Mouse (Mus musculus): ENCODE measurements at regions not wholly inside any gene's neighbourhood (a gene's known extent, or its start where the extent isn't known, plus 50 kb on each side); places are given as distances from the start of the nearest gene placed in this dataset.

- Histone ChIP-seq H3K9me3 (replicated peaks) (no peaks in the 10 kb centered on the region), H3K27ac (ENCODE audit: poor library complexity, severe bottlenecking) (no peak overlapping the region), H3K4me3 (no peak overlapping the region), H3K4me1 (replicated peaks) (no peaks in the 10 kb centered on the region), H3K36me3 (no peaks in the 10 kb centered on the region), H3K4me2 (no peak overlapping the region), H3K9ac (no peak overlapping the region), H3K27me3 (replicated peaks) (0 out of 2 replicates have a peak, but pooled peaks cover 4% of the 10 kb centered on the region)
- WGBS, result 94% methylated on average over 3 of the region's 3 CpGs
- ATAC-seq (ENCODE audit: insufficient number of reproducible peaks, low FRiP score), result no peak
Measured at GRCm38 (mm10) chr19:14191820-14192219, 278.5 kb downstream of the Olfr1505 start.

GRCm38 (mm10) chr19:14197864-14198263 lies 284.5 kb downstream of the Olfr1505 start:
- Histone ChIP-seq H3K9me3 (replicated peaks) (no peaks in the 10 kb centered on the region), H3K27me3 (replicated peaks) (no peaks in the 10 kb centered on the region), H3K27ac (ENCODE audit: poor library complexity, severe bottlenecking) (no peak overlapping the region), H3K4me1 (replicated peaks) (no peaks in the 10 kb centered on the region), H3K36me3 (no peaks in the 10 kb centered on the region), H3K4me3 (no peak overlapping the region), H3K4me2 (no peak overlapping the region), H3K9ac (no peak overlapping the region)
- no peak for ATAC-seq (ENCODE audit: insufficient number of reproducible peaks, low FRiP score)
- WGBS, result 82% methylated on average over 3 of the region's 3 CpGs

GRCm38 (mm10) chr19:14220507-14220909 lies 307.2 kb downstream of the Olfr1505 start:
- Histone ChIP-seq H3K9me3 (replicated peaks) (no peaks in the 10 kb centered on the region), H3K4me1 (replicated peaks) (peaks cover 8% of the 10 kb centered on the region), H3K4me2 (no peak overlapping the region), H3K27me3 (replicated peaks) (no peaks in the 10 kb centered on the region), H3K9ac (no peak overlapping the region), H3K27ac (ENCODE audit: poor library complexity, severe bottlenecking) (no peak overlapping the region), H3K4me3 (no peak overlapping the region), H3K36me3 (no peaks in the 10 kb centered on the region)
- 76% methylated on average over 4 of the region's 4 CpGs for WGBS
- no peak for ATAC-seq (ENCODE audit: insufficient number of reproducible peaks, low FRiP score)

- Histone ChIP-seq H3K9me3 (replicated peaks) (no peaks in the 10 kb centered on the region), H3K9ac (no peak overlapping the region), H3K27me3 (replicated peaks) (no peaks in the 10 kb centered on the region), H3K4me1 (replicated peaks) (peaks cover 10% of the 10 kb centered on the region), H3K27ac (ENCODE audit: poor library complexity, severe bottlenecking) (no peak overlapping the region), H3K36me3 (no peaks in the 10 kb centered on the region), H3K4me2 (no peak overlapping the region), H3K4me3 (no peak overlapping the region)
- WGBS, result 42% methylated on average over 6 of the region's 6 CpGs
- ATAC-seq (ENCODE audit: insufficient number of reproducible peaks, low FRiP score), result no peak
Measured at GRCm38 (mm10) chr19:14225061-14225696, 311.8 kb downstream of the Olfr1505 start.

- H3K27ac ChIP-seq (ENCODE audit: poor library complexity, severe bottlenecking), result no peak overlapping the region
- no peak overlapping the region for H3K4me2 ChIP-seq
- WGBS, result 33% methylated on average over 4 of the region's 4 CpGs
- H3K36me3 ChIP-seq, result no peaks in the 10 kb centered on the region
- no peak for ATAC-seq (ENCODE audit: insufficient number of reproducible peaks, low FRiP score)
- H3K27me3 ChIP-seq (replicated peaks), result no peaks in the 10 kb centered on the region
- H3K4me1 ChIP-seq (replicated peaks), result peaks cover 10% of the 10 kb centered on the region
- H3K9me3 ChIP-seq (replicated peaks), result no peaks in the 10 kb centered on the region
- H3K9ac ChIP-seq, result no peak overlapping the region
- no peak overlapping the region for H3K4me3 ChIP-seq
Measured at GRCm38 (mm10) chr19:14225787-14226186, 312.5 kb downstream of the Olfr1505 start.

GRCm38 (mm10) chr19:14226521-14226920 lies 313.2 kb downstream of the Olfr1505 start:
- no peak overlapping the region for H3K27ac ChIP-seq (ENCODE audit: poor library complexity, severe bottlenecking)
- H3K9ac ChIP-seq, result no peak overlapping the region
- H3K9me3 ChIP-seq (replicated peaks), result no peaks in the 10 kb centered on the region
- H3K36me3 ChIP-seq, result no peaks in the 10 kb centered on the region
- no peak overlapping the region for H3K4me2 ChIP-seq
- peaks cover 10% of the 10 kb centered on the region for H3K4me1 ChIP-seq (replicated peaks)
- no peaks in the 10 kb centered on the region for H3K27me3 ChIP-seq (replicated peaks)
- ATAC-seq (ENCODE audit: insufficient number of reproducible peaks, low FRiP score), result no peak
- H3K4me3 ChIP-seq, result no peak overlapping the region

- Histone ChIP-seq H3K9me3 (replicated peaks) (no peaks in the 10 kb centered on the region), H3K4me2 (no peak overlapping the region), H3K4me3 (no peak overlapping the region), H3K4me1 (replicated peaks) (peaks cover 10% of the 10 kb centered on the region; the same call in 1 of the 2 replicates), H3K9ac (no peak overlapping the region), H3K27me3 (replicated peaks) (0 out of 2 replicates have a peak, but pooled peaks cover 4% of the 10 kb centered on the region), H3K36me3 (no peaks in the 10 kb centered on the region), H3K27ac (ENCODE audit: poor library complexity, severe bottlenecking) (no peak overlapping the region)
- WGBS, result 54% methylated on average over 5 of the region's 5 CpGs
- ATAC-seq (ENCODE audit: insufficient number of reproducible peaks, low FRiP score), result no peak
Measured at GRCm38 (mm10) chr19:14243565-14243964, 330.2 kb downstream of the Olfr1505 start.

GRCm38 (mm10) chr19:14246973-14247614 lies 333.8 kb downstream of the Olfr1505 start:
- Histone ChIP-seq H3K27ac (ENCODE audit: poor library complexity, severe bottlenecking) (no peak overlapping the region), H3K4me3 (no peak overlapping the region), H3K4me1 (replicated peaks) (no peaks in the 10 kb centered on the region), H3K4me2 (no peak overlapping the region), H3K9me3 (replicated peaks) (no peaks in the 10 kb centered on the region), H3K9ac (no peak overlapping the region), H3K27me3 (replicated peaks) (0 out of 2 replicates have a peak, but pooled peaks cover 4% of the 10 kb centered on the region), H3K36me3 (no peaks in the 10 kb centered on the region)
- 72% methylated on average over 6 of the region's 6 CpGs for WGBS
- ATAC-seq (ENCODE audit: insufficient number of reproducible peaks, low FRiP score), result no peak

GRCm38 (mm10) chr19:14247979-14248378 lies 334.6 kb downstream of the Olfr1505 start:
- Histone ChIP-seq H3K4me2 (no peak overlapping the region), H3K4me1 (replicated peaks) (no peaks in the 10 kb centered on the region), H3K36me3 (no peaks in the 10 kb centered on the region), H3K9me3 (replicated peaks) (no peaks in the 10 kb centered on the region), H3K27me3 (replicated peaks) (0 out of 2 replicates have a peak, but pooled peaks cover 4% of the 10 kb centered on the region), H3K4me3 (no peak overlapping the region), H3K9ac (no peak overlapping the region), H3K27ac (ENCODE audit: poor library complexity, severe bottlenecking) (no peak overlapping the region)
- WGBS, result 58% methylated on average over 1 of the region's 1 CpGs
- ATAC-seq (ENCODE audit: insufficient number of reproducible peaks, low FRiP score), result no peak

GRCm38 (mm10) chr19:14258621-14259051 lies 339.2 kb downstream of the Tle4 start:
- WGBS, result 67% methylated on average over 5 of the region's 5 CpGs
- Histone ChIP-seq H3K4me3 (no peak overlapping the region), H3K27me3 (replicated peaks) (no peaks in the 10 kb centered on the region; the same call in 1 of the 2 replicates), H3K4me2 (no peak overlapping the region), H3K9ac (no peak overlapping the region), H3K36me3 (no peaks in the 10 kb centered on the region), H3K27ac (ENCODE audit: poor library complexity, severe bottlenecking) (no peak overlapping the region), H3K4me1 (replicated peaks) (no peaks in the 10 kb centered on the region), H3K9me3 (replicated peaks) (no peaks in the 10 kb centered on the region)
- ATAC-seq (ENCODE audit: insufficient number of reproducible peaks, low FRiP score), result no peak

GRCm38 (mm10) chr19:14259223-14259622 lies 338.6 kb downstream of the Tle4 start:
- Histone ChIP-seq H3K4me2 (no peak overlapping the region), H3K27ac (ENCODE audit: poor library complexity, severe bottlenecking) (no peak overlapping the region), H3K27me3 (replicated peaks) (no peaks in the 10 kb centered on the region; the same call in 1 of the 2 replicates), H3K4me3 (no peak overlapping the region), H3K9me3 (replicated peaks) (no peaks in the 10 kb centered on the region), H3K9ac (no peak overlapping the region), H3K36me3 (no peaks in the 10 kb centered on the region), H3K4me1 (replicated peaks) (no peaks in the 10 kb centered on the region)
- WGBS, result 40% methylated on average over 2 of the region's 2 CpGs
- no peak for ATAC-seq (ENCODE audit: insufficient number of reproducible peaks, low FRiP score)

All from heart, embryonic 12.5 days (tissue).